Mouse (Mus musculus) embryonic facial prominence, embryonic 13.5 days (tissue): ENCODE measurements around the gene Pclo. TPM values are rescaled to one million over a fixed set of nuclear protein-coding genes. Genes with fewer than 3 reads are reported as not detected.
"Not testable (repeated sequence)": the region's sequence is repeated elsewhere in the genome, so short reads cannot be mapped to it uniquely, and the experiment has no call there.

Experiments used
- ATAC-seq: fragments of 200-750 bp; cut with Nextera tagmentation; 2 replicates; pipeline ENCODE4 v1.8.0; 2017; ENCODE audit warnings: low read depth; ENCODE audit not compliant: insufficient number of reproducible peaks, insufficient read depth, low FRiP score, low TSS enrichment
- H3K27ac ChIP-seq: fragments of 300-500 bp; sonication (generic); 2 replicates; pipeline ENCODE4 v1.5.1; 2015; ENCODE audit warnings: moderate library complexity, mild to moderate bottlenecking, inconsistent platforms
- H3K27me3 ChIP-seq: fragments of 300-500 bp; sonication (generic); 2 replicates; pipeline ENCODE4 v1.6.1; 2015; ENCODE audit warnings: mild to moderate bottlenecking, inconsistent platforms
- H3K36me3 ChIP-seq: fragments of 300-500 bp; sonication (generic); 2 replicates; pipeline ENCODE4 v1.6.1; 2015; ENCODE audit warnings: mild to moderate bottlenecking, inconsistent platforms
- H3K4me1 ChIP-seq: fragments of 300-500 bp; sonication (generic); 2 replicates; pipeline ENCODE4 v1.6.1; 2015; ENCODE audit warnings: inconsistent platforms
- H3K4me2 ChIP-seq: fragments of 300-500 bp; sonication (generic); 2 replicates; pipeline ENCODE4 v1.6.1; 2015; ENCODE audit warnings: moderate library complexity, mild to moderate bottlenecking, inconsistent platforms
- H3K4me3 ChIP-seq: fragments of 300-500 bp; sonication (generic); 2 replicates; pipeline ENCODE4 v1.5.1; 2015; ENCODE audit warnings: mild to moderate bottlenecking, inconsistent platforms
- H3K9ac ChIP-seq: fragments of 300-500 bp; sonication (generic); 2 replicates; pipeline ENCODE4 v1.6.1; 2015; ENCODE audit warnings: mild to moderate bottlenecking, inconsistent platforms
- H3K9me3 ChIP-seq: fragments of 300-500 bp; sonication (generic); 2 replicates; pipeline ENCODE4 v1.6.1; 2016; ENCODE audit warnings: inconsistent platforms
- WGBS: fragments of 180-500 bp; shearing (Covaris S2); methylation state at CpG from one replicate; pipeline ENCODE4 v1.1.7; 2015; ENCODE audit warnings: mixed read lengths; 5-methylcytosine and 5-hydroxymethylcytosine counted together
- polyA plus RNA-seq: library from polyadenylated mRNA; unstranded; fragments of >200 nt; fragmentation: Nextera tagmentation; extraction: Ambion mirVana; gene quantifications from 2 replicates; pipeline ENCODE4 v1.2.1, GENCODE M21; 2015

Gene Pclo
- polyA plus RNA-seq, 1 experiment from 2014 or later, result 0.62 TPM

DNA sequence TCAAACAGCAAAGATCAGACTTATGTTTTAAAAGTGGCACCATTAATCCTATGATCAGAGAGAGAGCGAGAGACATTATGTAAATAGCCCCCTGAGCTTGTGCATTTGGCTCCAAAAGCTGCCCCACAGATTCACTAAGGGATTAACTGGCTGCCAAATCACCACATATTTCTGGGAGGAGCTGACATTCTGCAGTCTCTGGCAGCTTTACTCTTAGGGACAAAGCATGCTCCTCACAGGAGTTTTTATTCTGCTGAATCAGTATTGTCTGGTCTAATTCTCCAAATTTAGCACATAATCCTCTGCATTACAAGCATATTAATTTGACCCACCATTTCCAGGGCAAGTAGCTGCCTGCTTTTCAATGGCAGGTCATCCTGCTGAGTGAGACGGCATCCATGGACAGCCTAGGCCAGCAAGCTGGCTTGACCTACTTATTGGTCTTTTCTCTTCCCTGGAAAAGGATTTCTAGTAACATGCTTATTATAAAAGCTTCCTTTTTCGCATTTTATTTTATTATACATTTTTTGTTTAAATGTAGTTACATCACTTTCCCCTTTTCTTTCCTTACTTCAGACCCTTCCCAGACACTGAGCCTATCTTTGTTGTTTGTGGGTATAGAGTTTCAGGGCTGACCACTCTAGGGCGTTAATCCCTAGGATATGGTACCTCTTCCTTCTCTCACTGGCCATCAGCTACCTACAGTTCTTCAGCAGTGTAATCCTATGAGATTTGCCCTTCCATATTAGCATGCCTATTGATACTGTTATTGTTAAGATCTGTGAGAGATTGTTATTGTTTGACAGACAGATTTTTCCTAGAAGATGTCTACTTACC lies 319.7 kb downstream of the Pclo start:
- H3K4me3 ChIP-seq, result no peak overlapping the region
- no peak for ATAC-seq
- 65% methylated on average over 4 of the region's 4 CpGs for WGBS

DNA sequence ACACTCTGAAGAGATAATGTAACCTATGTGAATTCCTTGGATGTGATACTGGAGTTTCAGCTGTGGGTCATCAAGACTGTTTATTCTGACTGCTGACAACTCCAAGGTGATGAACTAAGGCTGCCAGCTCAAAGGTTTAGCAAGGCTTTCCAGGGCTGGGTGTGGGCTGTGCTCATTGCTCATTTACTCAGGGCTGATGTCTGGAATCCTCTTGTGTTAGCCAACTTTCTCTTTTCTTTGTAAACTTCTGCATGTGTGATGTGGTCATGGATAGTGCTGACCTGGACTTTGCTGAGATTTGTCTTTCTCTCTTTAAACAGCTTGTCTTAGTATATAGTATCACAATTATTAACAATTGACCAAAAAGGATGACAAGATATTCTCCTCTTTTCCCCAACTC lies 338.9 kb downstream of the Pclo start:
- H3K36me3 ChIP-seq, result no peaks in the 10 kb centered on the region
- no peak for ATAC-seq
- no peaks in the 10 kb centered on the region for H3K4me1 ChIP-seq
- H3K27me3 ChIP-seq, result no peaks in the 10 kb centered on the region
- H3K4me3 ChIP-seq, result no peak overlapping the region
- H3K27ac ChIP-seq, result no peak overlapping the region
- no peaks in the 10 kb centered on the region for H3K9me3 ChIP-seq
- no peak overlapping the region for H3K9ac ChIP-seq
- no peak overlapping the region for H3K4me2 ChIP-seq

More for the DNA sequence above, 319.7 kb downstream of the Pclo start:
- Histone ChIP-seq H3K4me1 (no peaks in the 10 kb centered on the region), H3K36me3 (no peaks in the 10 kb centered on the region), H3K9me3 (no peaks in the 10 kb centered on the region), H3K27me3 (no peaks in the 10 kb centered on the region), H3K27ac (no peak overlapping the region), H3K9ac (no peak overlapping the region), H3K4me2 (no peak overlapping the region)

DNA sequence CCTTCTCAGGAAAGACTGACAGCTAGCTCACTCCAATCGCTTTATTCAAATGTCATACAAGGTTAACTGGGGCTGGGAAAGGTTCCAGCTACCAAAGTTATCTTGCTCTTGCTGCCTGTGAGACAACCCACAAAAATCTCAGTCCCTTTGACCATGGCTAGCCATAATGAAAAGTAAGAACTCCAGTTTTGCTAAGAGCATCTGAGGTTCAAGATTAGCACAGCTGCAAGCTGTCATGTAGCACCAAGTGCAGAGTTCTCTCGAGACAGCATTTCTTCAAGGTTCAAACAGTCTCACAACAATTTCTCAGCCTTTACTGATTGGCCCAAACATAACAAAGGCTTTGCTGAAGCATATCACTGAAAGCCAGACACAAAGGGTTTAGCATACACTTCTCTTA lies 370.6 kb downstream of the Pclo start:
- not testable (repeated sequence) for H3K9me3 ChIP-seq, H3K27ac ChIP-seq, ATAC-seq, H3K36me3 ChIP-seq, H3K4me2 ChIP-seq, H3K27me3 ChIP-seq, H3K4me3 ChIP-seq, H3K9ac ChIP-seq, H3K4me1 ChIP-seq
- WGBS, result 66% methylated on average over 2 of the region's 2 CpGs

DNA sequence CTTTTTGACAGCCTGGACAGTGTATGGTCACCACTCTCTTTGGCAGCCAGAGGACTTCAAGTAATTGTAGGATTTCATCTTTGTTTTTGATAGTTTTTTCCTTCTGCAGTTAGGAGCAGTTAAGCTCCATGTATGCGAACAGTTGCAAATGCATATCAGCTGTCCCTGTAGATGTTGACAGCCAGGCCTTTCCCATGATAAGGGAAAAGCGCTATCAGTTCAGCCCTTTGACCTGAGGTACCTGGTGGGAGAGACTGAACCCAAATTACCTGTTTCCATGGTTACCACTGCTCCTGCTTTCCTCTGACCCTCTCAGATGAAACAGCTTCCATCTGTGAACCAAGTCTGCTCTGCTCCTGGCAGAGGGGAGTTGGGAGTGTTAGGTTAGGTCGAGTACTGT lies 377.5 kb downstream of the Pclo start:
- Histone ChIP-seq H3K4me3 (no peak overlapping the region), H3K36me3 (no peaks in the 10 kb centered on the region), H3K9ac (no peak overlapping the region), H3K27me3 (no peaks in the 10 kb centered on the region), H3K4me2 (no peak overlapping the region), H3K4me1 (no peaks in the 10 kb centered on the region), H3K9me3 (no peaks in the 10 kb centered on the region; the same call in 1 of the 2 replicates), H3K27ac (no peak overlapping the region)
- no peak for ATAC-seq
- WGBS, result 76% methylated on average over 3 of the region's 3 CpGs

DNA sequence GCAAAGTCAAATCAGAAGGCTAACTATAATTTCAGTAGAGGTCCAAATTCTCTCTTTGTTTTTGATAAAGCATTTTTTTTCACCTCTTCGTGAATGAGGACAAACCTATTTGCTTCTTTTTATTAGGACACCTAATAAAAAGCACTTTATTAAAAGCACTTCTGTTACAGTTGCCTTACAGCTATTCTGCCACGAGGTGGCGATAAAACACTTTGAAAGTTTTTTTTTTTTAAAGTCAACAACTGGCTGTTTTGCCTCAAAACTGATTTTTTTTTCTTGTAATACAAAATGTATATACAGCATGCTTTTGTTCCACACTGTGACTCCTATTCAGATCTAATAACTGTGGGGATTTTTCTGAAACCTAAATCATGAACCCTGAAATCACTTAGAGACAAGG lies 388.8 kb downstream of the Pclo start:
- ATAC-seq, H3K9me3 ChIP-seq: not testable (repeated sequence)
- WGBS, result 14% methylated on average over 3 of the region's 3 CpGs

More for the DNA sequence above, 388.8 kb downstream of the Pclo start:
- not testable (repeated sequence) for H3K27me3 ChIP-seq, H3K9ac ChIP-seq, H3K4me1 ChIP-seq, H3K4me3 ChIP-seq, H3K36me3 ChIP-seq, H3K27ac ChIP-seq, H3K4me2 ChIP-seq
